Mouse (Mus musculus): ENCODE data around the gene Vmn1r28. TPM values are rescaled to one million over a fixed set of nuclear protein-coding genes. Genes with fewer than 3 reads are reported as not detected.

Vmn1r28 gene
- 0.02 TPM for polyA plus RNA-seq (2017; shearing (Covaris generic))

GRCm38 (mm10) chr6:58261737-58262136 is at the start of gene Vmn1r28:
Gene Vmn1r28, plus strand, starts transcription at chr6:58262037.

GRCm38 (mm10) chr6:58218721-58219120 is 43.1 kb upstream of the Vmn1r28 start, which contains the start of gene Vmn1r27:
Gene Vmn1r27, minus strand, starts transcription at chr6:58218821.

GRCm38 (mm10) chr6:58301249-58301648 is 39.4 kb downstream of the Vmn1r28 start, which contains the start of gene Vmn1r29:
Gene Vmn1r29, plus strand, starts transcription at chr6:58301549.

Other genes starting within 250 kb of the Vmn1r28 start
- gene Vmn1r26, start 246.9 kb upstream of the Vmn1r28 start, polyA plus RNA-seq (2017; shearing (Covaris generic)) = not detected
- not detected for gene Vmn1r27, start 43.2 kb upstream of the Vmn1r28 start, polyA plus RNA-seq (2017; shearing (Covaris generic))
- not detected for gene Vmn1r29, start 39.5 kb downstream of the Vmn1r28 start, polyA plus RNA-seq (2017; shearing (Covaris generic))
- gene Vmn1r30, start 181.3 kb downstream of the Vmn1r28 start, polyA plus RNA-seq (2017; shearing (Covaris generic)) = not detected
- not detected for gene Vmn1r31, start 213.3 kb downstream of the Vmn1r28 start, polyA plus RNA-seq (2017; shearing (Covaris generic))

Measured in naive thymus-derived CD4-positive, alpha-beta T cell, adult 5 months (primary cell).